Mouse (Mus musculus) liver, adult 2 months (tissue): Measurements from ENCODE around the gene Cfi.

Source experiments
- CTCF ChIP-seq: fragments of 200-500 bp; IDR thresholded peaks from 2 replicates; pipeline ENCODE4 v1.5.1; 2011; ENCODE audit warnings: low read depth, low read length, control low read depth
- POLR2A ChIP-seq: fragments of 200-500 bp; IDR thresholded peaks from 2 replicates; pipeline ENCODE4 v1.6.1; 2011; ENCODE audit warnings: low read length, control low read depth; ENCODE audit not compliant: insufficient read depth; ENCODE audit errors: extremely low read depth

- TF ChIP-seq POLR2A (no peak), CTCF (no peak)
Observed at GRCm38 (mm10) chr3:129799011-129799410, 36.7 kb upstream of the Cfi start.
